Mouse (Mus musculus) liver, embryonic 14.5 days (tissue): Measurements from ENCODE around the gene Gm17304.

ENCODE experiments used
- CTCF ChIP-seq: IDR thresholded peaks from 2 replicates; pipeline ENCODE4 v1.5.1; 2016; ENCODE audit warnings: antibody characterized with exemption, low read depth, control low read depth
- EP300 ChIP-seq: IDR thresholded peaks from 2 replicates; pipeline ENCODE4 v1.6.1; 2016; ENCODE audit warnings: antibody characterized with exemption, low read depth

GRCm38 (mm10) chr5:106599482-106599881 lies 9.4 kb upstream of the Gm17304 start:
- TF ChIP-seq CTCF (no peak), EP300 (no peak)
